Mouse (Mus musculus) hindbrain, embryonic 16.5 days (tissue): ENCODE results near the gene Heg1. TPM values are rescaled to one million over a fixed set of nuclear protein-coding genes. Genes with fewer than 3 reads are reported as not detected.

Experiments
- ATAC-seq: fragments of 200-750 bp; cut with Nextera tagmentation; 2 replicates; pipeline ENCODE4 v1.8.0; 2017; ENCODE audit warnings: moderate TSS enrichment, moderate library complexity
- H3K27ac ChIP-seq: fragments of 300-500 bp; sonication (generic); 2 replicates; pipeline ENCODE4 v1.5.1; 2014; ENCODE audit warnings: low read depth, mild to moderate bottlenecking, control low read depth, low read length, moderate library complexity
- H3K27me3 ChIP-seq: fragments of 300-500 bp; sonication (generic); replicated peaks from 2 replicates; pipeline ENCODE4 v1.6.1; 2014; ENCODE audit warnings: low read length; ENCODE audit not compliant: control insufficient read depth, insufficient read depth
- H3K36me3 ChIP-seq: fragments of 300-500 bp; sonication (generic); 2 replicates; pipeline ENCODE4 v1.6.1; 2014; ENCODE audit warnings: mild to moderate bottlenecking, low read length, moderate library complexity, mixed read lengths; ENCODE audit not compliant: control insufficient read depth, insufficient read depth
- H3K4me1 ChIP-seq: fragments of 300-500 bp; sonication (generic); 2 replicates; pipeline ENCODE4 v1.6.1; 2014; ENCODE audit warnings: low read depth, low read length; ENCODE audit not compliant: control insufficient read depth, insufficient read depth
- H3K4me2 ChIP-seq: fragments of 300-500 bp; sonication (generic); 2 replicates; pipeline ENCODE4 v1.6.1; 2014; ENCODE audit warnings: mild to moderate bottlenecking, low read length, control low read depth, moderate library complexity
- H3K4me3 ChIP-seq: fragments of 300-500 bp; sonication (generic); 2 replicates; pipeline ENCODE4 v1.5.1; 2014; ENCODE audit warnings: mild to moderate bottlenecking, low read length, control low read depth, moderate library complexity
- H3K9ac ChIP-seq: fragments of 300-500 bp; sonication (generic); 2 replicates; pipeline ENCODE4 v1.6.1; 2014; ENCODE audit warnings: low read depth, mild to moderate bottlenecking, control low read depth, low read length, moderate library complexity
- H3K9me3 ChIP-seq: fragments of 300-500 bp; sonication (generic); 2 replicates; pipeline ENCODE4 v1.6.1; 2014; ENCODE audit warnings: mild to moderate bottlenecking, low read length, moderate library complexity; ENCODE audit not compliant: control insufficient read depth
- WGBS: fragments of 180-500 bp; shearing (Covaris S2); extraction: QIAGEN DNeasy Blood & Tissue Kit; methylation state at CpG from one replicate; pipeline ENCODE4 v1.1.7; 2014; 5-methylcytosine and 5-hydroxymethylcytosine counted together
- polyA plus RNA-seq: library from polyadenylated mRNA; unstranded; fragments of >200 nt; fragmentation: Nextera tagmentation; extraction: Ambion mirVana; gene quantifications from 2 replicates; pipeline ENCODE4 v1.2.1, GENCODE M21; 2015

Gene Heg1
- polyA plus RNA-seq, 1 experiment from 2014 or later = 7.2 TPM

DNA sequence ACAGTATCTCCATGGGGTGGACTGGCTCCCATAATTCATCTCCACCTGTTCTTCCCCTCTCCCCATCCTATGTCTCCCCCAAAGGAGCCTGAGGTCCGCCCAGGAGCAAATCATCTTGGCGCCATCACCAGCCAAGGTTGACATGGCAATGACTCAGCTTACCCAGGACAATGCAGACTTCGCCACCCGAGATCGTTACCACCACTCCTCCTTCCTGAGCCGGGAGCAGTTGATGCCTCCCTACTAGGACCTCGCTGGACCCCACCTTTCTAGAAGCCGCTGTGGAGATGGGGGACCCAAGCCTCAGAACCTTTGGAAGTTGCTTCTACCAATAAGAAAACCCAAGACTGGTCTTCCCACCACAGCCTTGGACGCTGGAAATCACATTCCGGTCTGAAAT, 21.3 kb upstream of the Heg1 start:
- Histone ChIP-seq H3K4me2 (no peak overlapping the region), H3K4me1 (no peaks in the 10 kb centered on the region), H3K9ac (no peak overlapping the region), H3K4me3 (no peak overlapping the region), H3K27me3 (no peaks in the 10 kb centered on the region), H3K9me3 (no peaks in the 10 kb centered on the region), H3K27ac (no peak overlapping the region), H3K36me3 (no peaks in the 10 kb centered on the region)
- no peak for ATAC-seq
- 98% methylated on average over 10 of the region's 10 CpGs for WGBS

DNA sequence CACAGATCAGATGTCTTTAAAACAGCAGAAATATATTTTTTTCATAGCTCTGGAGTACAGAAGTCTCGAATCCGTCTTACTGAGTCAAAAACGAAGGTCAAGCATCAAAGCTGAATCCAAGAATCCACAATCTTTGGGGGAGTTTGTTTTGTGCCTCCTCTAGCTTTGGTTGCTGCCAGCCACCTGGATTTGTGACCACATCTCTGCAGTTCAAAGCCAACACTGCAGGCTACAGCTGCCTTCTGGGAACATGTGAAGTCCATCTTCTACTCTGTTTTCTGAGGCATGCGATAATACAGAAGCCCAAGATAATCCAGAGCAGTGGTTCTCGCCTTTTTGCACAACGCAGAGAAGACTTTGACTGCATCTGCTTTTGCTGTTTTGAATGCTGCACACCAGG, 17.9 kb upstream of the Heg1 start:
- WGBS = 89% methylated on average over 6 of the region's 6 CpGs
- H3K9me3 ChIP-seq = no peaks in the 10 kb centered on the region
- H3K9ac ChIP-seq = no peak overlapping the region
- H3K36me3 ChIP-seq = no peaks in the 10 kb centered on the region
- no peaks in the 10 kb centered on the region for H3K27me3 ChIP-seq
- no peak for ATAC-seq
- peaks cover 2% of the 10 kb centered on the region; the same call in 1 of the 2 replicates for H3K4me1 ChIP-seq
- H3K4me3 ChIP-seq = no peak overlapping the region
- H3K4me2 ChIP-seq = no peak overlapping the region
- no peak overlapping the region for H3K27ac ChIP-seq

DNA sequence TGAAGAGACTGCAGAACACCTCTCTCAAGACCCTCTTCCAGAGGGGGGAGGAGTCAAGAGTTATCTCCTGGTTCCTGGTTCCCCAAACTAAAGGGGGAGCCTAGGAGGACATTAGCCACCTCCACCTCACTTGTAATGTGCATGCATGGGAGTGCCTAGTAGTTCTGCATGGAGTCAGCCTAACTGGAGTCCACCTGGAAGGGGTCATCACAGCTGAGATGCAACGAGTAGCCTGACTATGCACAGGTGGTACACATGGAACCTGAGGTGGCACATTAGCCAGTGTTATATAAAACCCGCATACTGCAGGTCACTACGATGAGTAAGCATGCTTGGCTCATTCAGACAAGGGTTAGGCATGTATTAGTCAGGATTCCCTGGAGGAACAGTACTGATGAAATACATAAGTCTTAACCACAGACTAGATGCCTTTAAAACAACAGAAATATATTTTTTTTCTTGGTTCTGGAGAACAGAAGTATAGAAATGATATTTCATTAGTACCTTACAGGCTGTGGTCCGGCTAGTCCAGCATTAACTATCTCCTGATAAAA, 17.1 kb upstream of the Heg1 start:
- no peak for ATAC-seq
- H3K36me3 ChIP-seq = no peaks in the 10 kb centered on the region
- H3K9ac ChIP-seq = no peak overlapping the region
- no peak overlapping the region for H3K4me2 ChIP-seq
- no peaks in the 10 kb centered on the region for H3K9me3 ChIP-seq
- WGBS = 88% methylated on average over 4 of the region's 4 CpGs
- no peak overlapping the region for H3K4me3 ChIP-seq
- peaks cover 2% of the 10 kb centered on the region; the same call in 1 of the 2 replicates for H3K4me1 ChIP-seq
- H3K27ac ChIP-seq = no peak overlapping the region
- no peaks in the 10 kb centered on the region for H3K27me3 ChIP-seq

DNA sequence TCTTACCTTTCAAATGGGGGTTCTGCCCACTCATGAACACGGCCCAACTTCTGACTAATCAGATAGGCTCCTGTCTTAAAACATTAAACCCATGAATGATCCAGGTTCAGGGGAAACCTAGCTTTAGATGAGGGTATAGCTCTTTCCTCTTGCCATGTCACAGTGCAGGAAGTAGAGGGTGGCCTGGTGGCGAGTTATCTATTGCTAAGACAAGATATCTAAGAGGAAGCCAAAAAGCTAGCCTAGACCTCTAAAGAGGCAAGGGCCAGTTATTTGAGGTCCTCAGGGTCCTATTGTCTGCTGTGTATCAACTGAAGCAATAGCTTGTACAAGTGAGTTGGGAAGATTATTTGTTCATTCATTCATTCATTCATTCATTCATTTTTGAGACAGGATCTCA, 15.7 kb upstream of the Heg1 start:
- no peak for ATAC-seq
- Histone ChIP-seq H3K27ac (no peak overlapping the region), H3K36me3 (no peaks in the 10 kb centered on the region), H3K9me3 (no peaks in the 10 kb centered on the region), H3K4me2 (no peak overlapping the region), H3K4me1 (peaks cover 2% of the 10 kb centered on the region; the same call in 1 of the 2 replicates), H3K9ac (no peak overlapping the region), H3K27me3 (no peaks in the 10 kb centered on the region), H3K4me3 (no peak overlapping the region)
- 95% methylated on average over 2 of the region's 2 CpGs for WGBS

DNA sequence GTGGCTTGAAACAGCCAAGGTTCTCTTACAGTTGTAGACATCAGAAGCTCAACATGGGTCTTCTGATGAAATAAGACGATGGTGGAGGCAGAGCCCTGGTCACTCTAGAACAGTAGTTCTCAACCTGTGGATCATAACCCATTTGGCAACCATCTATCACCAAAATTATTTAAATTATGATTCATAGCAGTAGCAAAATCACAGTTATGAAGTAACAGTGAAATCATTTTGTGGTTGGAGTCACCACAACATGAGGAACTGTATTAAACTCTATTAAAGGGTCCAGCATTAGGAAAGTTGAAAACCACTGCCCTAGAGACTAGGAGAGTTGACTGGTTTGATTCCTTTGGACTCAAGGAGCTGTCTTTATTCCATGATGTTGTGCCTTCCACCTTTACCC, 15.1 kb upstream of the Heg1 start:
- Histone ChIP-seq H3K9me3 (no peaks in the 10 kb centered on the region), H3K27me3 (no peaks in the 10 kb centered on the region), H3K4me1 (peaks cover 2% of the 10 kb centered on the region; the same call in 1 of the 2 replicates), H3K27ac (no peak overlapping the region), H3K4me2 (no peak overlapping the region), H3K36me3 (no peaks in the 10 kb centered on the region), H3K9ac (no peak overlapping the region), H3K4me3 (no peak overlapping the region)
- WGBS = 85% methylated on average over 1 of the region's 1 CpGs
- no peak for ATAC-seq

DNA sequence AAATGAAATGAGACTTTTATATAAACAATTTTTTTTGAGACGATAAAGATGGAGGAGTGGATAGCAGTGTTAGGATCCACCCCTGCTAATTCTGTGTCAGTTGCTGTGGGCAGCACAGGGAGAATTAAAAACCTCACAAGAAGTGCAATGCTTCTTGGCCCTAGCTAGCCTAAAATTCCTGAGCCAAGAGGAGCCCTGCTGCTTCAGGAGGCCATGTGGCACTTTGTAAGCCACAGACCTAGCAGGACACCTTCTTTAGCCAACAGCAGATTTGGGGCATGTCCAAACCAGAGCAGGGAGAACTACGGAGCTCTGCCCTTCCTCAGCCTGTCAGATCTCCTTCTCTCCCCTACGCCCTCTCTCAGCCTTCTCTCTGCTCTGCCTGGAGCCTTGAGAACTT, 13.8 kb upstream of the Heg1 start:
- Histone ChIP-seq H3K4me2 (no peak overlapping the region), H3K4me1 (peaks cover 2% of the 10 kb centered on the region; the same call in 1 of the 2 replicates), H3K27ac (peak overlapping the region; percentile 52), H3K36me3 (no peaks in the 10 kb centered on the region), H3K9me3 (no peaks in the 10 kb centered on the region), H3K27me3 (no peaks in the 10 kb centered on the region), H3K4me3 (no peak overlapping the region), H3K9ac (no peak overlapping the region)
- ATAC-seq = 0 out of 2 replicates have a peak, but pooled peaks have one; percentile 45
- WGBS = 66% methylated on average over 3 of the region's 3 CpGs

DNA sequence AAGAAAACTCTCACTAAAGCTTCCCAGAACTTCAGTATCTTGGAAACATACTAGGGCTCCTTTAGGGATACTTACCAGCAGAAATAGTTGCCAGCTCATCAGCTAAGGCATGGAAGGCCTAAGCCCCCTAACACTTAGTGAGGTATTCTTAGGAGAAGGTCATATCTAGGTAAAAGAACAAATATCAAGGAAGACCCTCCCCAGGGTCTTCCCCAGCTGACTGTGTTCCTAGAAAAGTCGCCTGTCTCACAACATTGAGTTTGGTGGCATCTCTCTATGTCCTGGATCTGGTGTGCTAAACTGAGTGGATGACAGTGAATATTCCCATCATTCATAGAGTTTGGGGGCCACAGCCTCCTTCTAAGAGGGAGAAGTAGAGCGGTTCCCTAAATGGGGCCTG, 13.2 kb upstream of the Heg1 start:
- Histone ChIP-seq H3K4me1 (peaks cover 2% of the 10 kb centered on the region; the same call in 1 of the 2 replicates), H3K27ac (peak overlapping the region; percentile 52)
- 94% methylated on average over 2 of the region's 2 CpGs for WGBS

DNA sequence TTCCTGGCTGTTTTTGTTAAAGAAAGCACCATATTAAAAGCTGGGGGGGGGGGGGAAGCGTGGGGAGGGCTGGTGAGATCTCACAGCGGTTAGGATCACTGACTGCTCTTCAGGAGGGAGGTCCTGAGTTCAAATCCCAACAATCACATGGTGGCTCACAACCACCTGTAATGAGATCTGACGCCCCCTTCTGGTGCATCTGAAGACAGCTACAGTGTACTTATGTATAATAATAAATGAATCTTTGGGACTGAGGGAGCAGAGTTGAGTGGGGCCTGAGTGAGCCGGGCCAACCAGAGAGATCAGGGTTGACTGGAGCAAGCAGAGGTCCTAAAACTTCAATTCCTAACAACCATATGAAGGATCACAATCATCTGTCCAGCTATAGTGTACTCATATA, 12.0 kb upstream of the Heg1 start:
- 88% methylated on average over 4 of the region's 4 CpGs for WGBS

More for the DNA sequence above, 13.2 kb upstream of the Heg1 start:
- Histone ChIP-seq H3K9ac (no peak overlapping the region), H3K4me2 (no peak overlapping the region), H3K27me3 (no peaks in the 10 kb centered on the region), H3K9me3 (no peaks in the 10 kb centered on the region), H3K4me3 (no peak overlapping the region), H3K36me3 (no peaks in the 10 kb centered on the region)
- no peak for ATAC-seq

DNA sequence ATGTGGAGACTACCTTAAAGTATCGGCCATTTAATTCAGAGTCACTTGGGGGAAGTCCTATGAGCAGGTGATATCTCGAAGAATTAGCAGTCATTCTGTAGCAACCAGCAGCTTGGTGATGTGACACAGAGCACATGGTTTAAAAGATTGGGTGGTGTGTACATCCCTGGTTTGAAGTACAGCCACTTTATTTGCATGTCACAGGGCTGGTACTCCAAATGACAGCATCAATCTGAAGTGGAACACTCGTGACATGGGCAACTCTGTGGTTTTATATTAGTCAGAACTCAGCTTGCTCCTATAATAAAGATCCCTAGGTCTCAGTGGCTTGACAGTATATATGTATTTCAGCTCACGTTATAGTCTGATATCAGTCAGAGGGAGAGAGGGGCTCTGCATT, 11.5 kb upstream of the Heg1 start:
- Histone ChIP-seq H3K36me3 (no peaks in the 10 kb centered on the region), H3K27ac (no peak overlapping the region), H3K4me3 (no peak overlapping the region), H3K27me3 (no peaks in the 10 kb centered on the region), H3K9ac (no peak overlapping the region), H3K9me3 (no peaks in the 10 kb centered on the region), H3K4me1 (peaks cover 2% of the 10 kb centered on the region; the same call in 1 of the 2 replicates), H3K4me2 (no peak overlapping the region)
- 91% methylated on average over 4 of the region's 4 CpGs for WGBS
- ATAC-seq = no peak

More for the DNA sequence above, 12.0 kb upstream of the Heg1 start:
- Histone ChIP-seq H3K27me3 (no peaks in the 10 kb centered on the region), H3K9ac (no peak overlapping the region), H3K4me1 (peaks cover 2% of the 10 kb centered on the region; the same call in 1 of the 2 replicates), H3K27ac (no peak overlapping the region), H3K4me3 (no peak overlapping the region), H3K4me2 (no peak overlapping the region), H3K9me3 (no peaks in the 10 kb centered on the region), H3K36me3 (no peaks in the 10 kb centered on the region)
- ATAC-seq = no peak
